Mouse (Mus musculus) stomach, embryonic 14.5 days (tissue): Measurements from ENCODE around the gene Vwa5b2. TPM values are rescaled to one million over a fixed set of nuclear protein-coding genes. Genes with fewer than 3 reads are reported as not detected.

Source experiments
- ATAC-seq: fragments of 200-750 bp; cut with Nextera tagmentation; 2 replicates; pipeline ENCODE4 v1.8.0; 2017; ENCODE audit warnings: low read depth, moderate TSS enrichment; ENCODE audit not compliant: insufficient number of reproducible peaks, insufficient read depth, low FRiP score
- H3K27ac ChIP-seq: fragments of 300-500 bp; sonication (generic); 2 replicates; pipeline ENCODE4 v1.5.1; 2014; ENCODE audit warnings: mild to moderate bottlenecking, low read length, moderate library complexity, mixed read lengths
- H3K27me3 ChIP-seq: fragments of 300-500 bp; sonication (generic); 2 replicates; pipeline ENCODE4 v1.6.1; 2014; ENCODE audit warnings: low read length, control low read depth, mixed read lengths; ENCODE audit not compliant: control insufficient read depth, insufficient read depth
- H3K36me3 ChIP-seq: fragments of 300-500 bp; sonication (generic); 2 replicates; pipeline ENCODE4 v1.6.1; 2014; ENCODE audit warnings: mild to moderate bottlenecking, control low read depth, low read length, moderate library complexity, mixed read lengths; ENCODE audit not compliant: control insufficient read depth, insufficient read depth
- H3K4me1 ChIP-seq: fragments of 300-500 bp; sonication (generic); 2 replicates; pipeline ENCODE4 v1.6.1; 2014; ENCODE audit warnings: low read length, control low read depth, mixed read lengths; ENCODE audit not compliant: control insufficient read depth, insufficient read depth
- H3K4me2 ChIP-seq: fragments of 300-500 bp; sonication (generic); replicated peaks from 2 replicates; pipeline ENCODE4 v1.6.1; 2014; ENCODE audit warnings: low read depth, low read length, control low read depth
- H3K4me3 ChIP-seq: fragments of 300-500 bp; sonication (generic); 2 replicates; pipeline ENCODE4 v1.5.1; 2014; ENCODE audit warnings: low read depth, low read length, control low read depth
- H3K9ac ChIP-seq: fragments of 300-500 bp; sonication (generic); replicated peaks from 2 replicates; pipeline ENCODE4 v1.6.1; 2014; ENCODE audit warnings: low read depth, mild to moderate bottlenecking, control low read depth, low read length, moderate library complexity, mixed read lengths
- H3K9me3 ChIP-seq: fragments of 300-500 bp; sonication (generic); 2 replicates; pipeline ENCODE4 v1.6.1; 2016; ENCODE audit warnings: low read depth, low read length, control low read depth; ENCODE audit not compliant: control insufficient read depth
- WGBS: fragments of 180-500 bp; shearing (Covaris S2); extraction: QIAGEN DNeasy Blood & Tissue Kit; methylation state at CpG from one replicate; pipeline ENCODE4 v1.1.7; 2014; 5-methylcytosine and 5-hydroxymethylcytosine counted together
- polyA plus RNA-seq: library from polyadenylated mRNA; unstranded; fragments of >200 nt; fragmentation: Nextera tagmentation; extraction: Ambion mirVana; gene quantifications from 2 replicates; pipeline ENCODE4 v1.2.1, GENCODE M21; 2014

The Vwa5b2 gene
- polyA plus RNA-seq, 1 experiment from 2014 or later = 4.3 TPM

- peaks cover 13% of the 10 kb centered on the region for H3K27me3 ChIP-seq
- H3K27ac ChIP-seq = no peak overlapping the region
- 85% methylated on average over 4 of the region's 4 CpGs for WGBS
- H3K4me1 ChIP-seq = peaks cover 7% of the 10 kb centered on the region; the same call in 1 of the 2 replicates
- H3K9me3 ChIP-seq = no peaks in the 10 kb centered on the region
- H3K36me3 ChIP-seq = no peaks in the 10 kb centered on the region
- H3K4me2 ChIP-seq = no peak overlapping the region
- H3K9ac ChIP-seq = no peak overlapping the region
- ATAC-seq = no peak
- H3K4me3 ChIP-seq = no peak overlapping the region
Observed at GRCm38 (mm10) chr16:20595737-20596136, 6.5 kb downstream of the Vwa5b2 start.

DNA sequence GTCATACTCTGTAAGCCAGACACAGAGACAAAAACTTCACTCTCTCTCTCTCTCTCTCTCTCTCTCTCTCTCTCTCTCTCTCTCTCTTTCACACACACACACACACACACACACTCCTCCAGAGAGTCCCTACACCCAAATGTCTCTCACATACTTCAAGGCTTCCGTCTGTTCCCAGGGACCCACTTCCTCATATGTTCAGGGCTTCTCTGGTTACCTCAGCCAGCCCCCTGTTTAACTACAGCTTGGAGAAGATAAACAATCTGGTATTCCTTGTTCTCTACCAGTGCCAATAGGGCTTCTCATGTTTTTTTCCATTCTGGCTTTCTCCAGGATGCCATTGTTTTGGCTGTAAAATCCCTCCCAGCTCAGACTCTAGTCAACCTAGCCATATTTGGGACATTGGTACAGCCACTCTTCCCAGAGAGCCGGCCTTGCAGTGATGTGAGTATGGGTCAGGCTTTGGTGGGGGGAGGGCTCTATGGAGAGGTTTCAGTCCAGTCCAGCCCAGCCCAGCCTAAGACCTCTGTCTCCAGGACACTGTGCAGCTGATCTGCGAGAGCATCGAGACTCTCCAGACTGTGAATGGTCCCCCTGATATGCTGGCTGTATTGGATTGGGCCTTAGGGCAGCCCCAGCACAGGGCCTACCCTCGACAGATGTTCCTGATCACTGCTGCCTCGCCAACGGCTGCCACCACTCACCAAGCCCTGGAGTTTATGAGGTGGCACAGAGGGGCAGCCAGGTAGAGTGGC lies 7.6 kb downstream of the Vwa5b2 start:
- 0 out of 2 replicates have a peak, but pooled peaks cover 3% of the 10 kb centered on the region for H3K27me3 ChIP-seq
- no peaks in the 10 kb centered on the region for H3K4me1 ChIP-seq
- H3K9me3 ChIP-seq = no peaks in the 10 kb centered on the region
- H3K9ac ChIP-seq = no peak overlapping the region
- peak; percentile 47; the same call in 1 of the 2 replicates for ATAC-seq
- H3K36me3 ChIP-seq = no peaks in the 10 kb centered on the region
- H3K4me3 ChIP-seq = no peak overlapping the region
- H3K4me2 ChIP-seq = no peak overlapping the region
- H3K27ac ChIP-seq = no peak overlapping the region
- WGBS = 62% methylated on average over 7 of the region's 7 CpGs

- Histone ChIP-seq H3K4me2 (no peak overlapping the region), H3K36me3 (peaks cover 9% of the 10 kb centered on the region; the same call in 1 of the 2 replicates), H3K4me3 (no peak overlapping the region), H3K27ac (no peak overlapping the region), H3K4me1 (no peaks in the 10 kb centered on the region), H3K9ac (no peak overlapping the region), H3K9me3 (no peaks in the 10 kb centered on the region), H3K27me3 (no peaks in the 10 kb centered on the region)
- 75% methylated on average over 5 of the region's 5 CpGs for WGBS
- no peak for ATAC-seq
Observed at GRCm38 (mm10) chr16:20600511-20600910, 11.2 kb downstream of the Vwa5b2 start.

GRCm38 (mm10) chr16:20604705-20605104 lies 15.4 kb downstream of the Vwa5b2 start:
- Histone ChIP-seq H3K36me3 (peaks cover 31% of the 10 kb centered on the region), H3K27ac (no peak overlapping the region), H3K27me3 (no peaks in the 10 kb centered on the region), H3K4me1 (0 out of 2 replicates have a peak, but pooled peaks cover under 1% of the 10 kb centered on the region), H3K4me3 (no peak overlapping the region), H3K9me3 (no peaks in the 10 kb centered on the region), H3K9ac (no peak overlapping the region), H3K4me2 (no peak overlapping the region)
- WGBS = 70% methylated on average over 9 of the region's 9 CpGs
- ATAC-seq = no peak

- WGBS = under 1% methylated on average over 28 of the region's 28 CpGs
- H3K27ac ChIP-seq = peak overlapping the region; percentile 85
- H3K9ac ChIP-seq = peak overlapping the region; percentile 75
- H3K4me3 ChIP-seq = peak overlapping the region; percentile 84
- H3K4me1 ChIP-seq = 0 out of 2 replicates have a peak, but pooled peaks cover 7% of the 10 kb centered on the region
- peak overlapping the region; percentile 97 for H3K4me2 ChIP-seq
- H3K9me3 ChIP-seq = no peaks in the 10 kb centered on the region
- H3K27me3 ChIP-seq = no peaks in the 10 kb centered on the region
- ATAC-seq = peak; percentile 53; the same call in 1 of the 2 replicates
- peaks cover 21% of the 10 kb centered on the region for H3K36me3 ChIP-seq
Observed at GRCm38 (mm10) chr16:20610501-20611356, 21.5 kb downstream of the Vwa5b2 start.

DNA sequence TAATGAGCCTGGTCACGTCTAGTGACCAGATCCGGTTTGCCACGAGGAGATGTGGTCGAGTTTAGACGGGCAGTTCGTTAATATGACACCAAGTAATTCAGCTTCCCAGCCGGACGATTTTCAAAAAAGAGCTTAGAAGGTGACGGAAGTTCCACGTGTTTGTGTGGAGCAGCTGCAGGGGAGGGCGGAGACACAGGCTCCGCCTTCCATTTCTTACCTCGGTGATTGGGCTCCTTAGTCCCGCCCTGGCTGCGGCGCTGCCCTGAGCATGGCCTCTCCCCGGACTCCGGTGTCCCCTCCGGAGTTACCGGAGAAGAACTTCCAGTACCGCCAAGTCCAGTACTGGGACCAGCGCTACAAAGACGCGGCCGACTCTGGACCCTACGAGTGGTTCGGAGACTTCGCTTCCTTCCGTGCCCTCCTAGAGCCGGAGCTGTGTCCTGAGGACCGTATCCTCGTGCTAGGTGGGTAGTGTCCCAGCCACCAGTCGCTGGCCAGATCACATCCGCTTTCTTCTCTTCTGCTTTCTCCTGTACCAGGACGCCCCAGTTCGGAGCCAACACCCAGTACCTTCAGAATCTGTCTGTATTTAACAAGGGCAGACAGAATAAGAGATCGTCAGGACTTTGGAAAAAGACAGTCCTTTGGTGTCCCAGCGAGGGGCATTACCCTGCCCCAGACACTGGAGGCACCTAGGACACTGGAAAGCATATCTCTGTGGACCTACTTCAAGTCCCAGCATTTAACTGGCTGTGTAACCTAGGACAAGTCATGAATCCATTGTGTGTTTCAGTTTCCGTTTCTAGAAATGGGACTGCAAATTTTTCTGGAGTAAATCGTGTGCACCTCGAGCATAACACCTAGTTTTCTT lies 22.3 kb downstream of the Vwa5b2 start, which contains the start of the genes Eef1akmt4, Gm49333 and Alg3:
Eef1akmt4 (plus strand) TSS at position 237 of the 871 bp plus-strand sequence.
Gm49333 (plus strand) TSS at position 254 of the 871 bp plus-strand sequence.
Alg3 (minus strand) TSS at position 379 of the 871 bp plus-strand sequence.
- peak within 1 kb of the TSS; percentile 85 for H3K27ac ChIP-seq
- H3K4me2 ChIP-seq = peak within 1 kb of the TSS; percentile 97
- 2% methylated on average over 41 of the region's 41 CpGs for WGBS
- peak within 1 kb of the TSS; percentile 75 for H3K9ac ChIP-seq
- H3K36me3 ChIP-seq = peaks cover 14% of the 10 kb centered on the region; the same call in 1 of the 2 replicates
- ATAC-seq = peak; percentile 97
- no peaks in the 10 kb centered on the region for H3K27me3 ChIP-seq
- 0 out of 2 replicates have a peak, but pooled peaks cover 7% of the 10 kb centered on the region for H3K4me1 ChIP-seq
- no peaks in the 10 kb centered on the region for H3K9me3 ChIP-seq
- H3K4me3 ChIP-seq = peak within 1 kb of the TSS; percentile 84

DNA sequence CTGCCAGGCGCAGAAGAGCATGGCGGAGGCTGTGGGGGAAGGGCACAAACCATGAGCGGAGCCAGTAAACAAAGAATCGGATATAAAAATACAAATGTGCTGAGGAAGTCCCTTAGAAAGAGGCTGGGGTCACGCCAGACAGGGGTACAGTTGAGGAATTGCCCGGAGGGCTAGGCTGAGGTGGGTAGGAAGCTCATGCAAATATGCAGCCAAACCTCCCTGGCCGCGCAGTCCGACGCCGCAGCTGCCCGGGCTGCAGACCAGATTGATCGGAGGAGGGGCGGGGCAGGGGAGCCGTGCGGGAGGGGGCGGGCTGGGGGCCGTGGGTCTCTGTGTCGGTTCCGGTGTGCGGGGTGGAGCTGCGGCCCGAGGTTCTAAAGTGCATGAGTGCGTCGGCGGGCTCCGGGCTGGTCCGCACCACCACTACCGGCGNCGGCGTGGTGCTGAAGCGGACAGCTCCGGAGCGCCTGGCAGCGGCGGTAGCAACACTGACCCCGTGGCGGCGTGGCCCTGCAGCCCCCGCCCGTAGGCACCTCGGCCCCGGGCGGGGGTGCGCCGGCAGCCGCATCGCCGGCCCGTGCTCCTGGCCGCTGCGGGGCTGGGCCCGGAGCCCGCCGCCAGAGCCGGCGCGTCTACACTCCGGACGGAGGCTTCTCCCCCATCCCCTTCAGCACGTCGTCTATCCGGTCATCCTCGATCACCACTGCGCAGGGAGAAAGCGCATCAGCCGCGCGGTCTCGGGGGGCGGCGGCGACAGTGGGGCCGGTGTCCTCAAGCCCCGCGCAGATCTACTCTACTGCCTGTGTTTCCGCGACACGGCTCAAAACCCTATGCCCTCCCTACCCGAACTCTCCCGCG lies 30.5 kb downstream of the Vwa5b2 start:
- Histone ChIP-seq H3K36me3 (no peaks in the 10 kb centered on the region), H3K9me3 (no peaks in the 10 kb centered on the region), H3K9ac (no peak overlapping the region), H3K4me1 (peaks cover 8% of the 10 kb centered on the region; the same call in 1 of the 2 replicates), H3K4me2 (peak overlapping the region; percentile 98), H3K27me3 (peaks cover 12% of the 10 kb centered on the region), H3K4me3 (peak overlapping the region; percentile 65), H3K27ac (no peak overlapping the region)
- peak; percentile 40; the same call in 1 of the 2 replicates for ATAC-seq
- 3% methylated on average over 69 of the region's 83 CpGs for whole genome bisulfite sequencing
